Mouse (Mus musculus) spleen, postnatal 0 days (tissue): ENCODE results near the gene Ucn2. TPM values are rescaled to one million over a fixed set of nuclear protein-coding genes. Genes with fewer than 3 reads are reported as not detected.

Source experiments
- microRNA counts: library from miRNA; unstranded; fragments of <30 nt; microRNA quantifications from one replicate; lab custom pipeline; 2015
- polyA plus RNA-seq: library from polyadenylated mRNA; unstranded; fragments of >200 nt; fragmentation: Nextera tagmentation; extraction: Ambion mirVana; gene quantifications from 2 replicates; pipeline ENCODE4 v1.2.1, GENCODE M21; 2015

Gene Ucn2
- polyA plus RNA-seq, result 0.51 and 0.61 TPM in 2 replicates

GRCm38 (mm10) chr9:108985710-108986109, at the start of gene Ucn2:
Ucn2 (plus strand) TSS chr9:108986010.

GRCm38 (mm10) chr9:108936418-108937364, 49.1 kb upstream of the Ucn2 start, which contains the start of gene Uqcrc1:
Uqcrc1 (plus strand) TSS chr9:108936633.

GRCm38 (mm10) chr9:108953081-108953636, 32.7 kb upstream of the Ucn2 start, which contains the start of gene Col7a1:
Col7a1 (plus strand) TSS chr9:108953586.

GRCm38 (mm10) chr9:108991428-108992084, 5.7 kb downstream of the Ucn2 start, which contains the start of gene Pfkfb4:
Pfkfb4 (plus strand) TSS chr9:108991778.

MicroRNAs encoded within 50 kb of the gene (microRNA counts, 519-probe panel; counts per million panel counts)
- 88.3 counts per million for microRNA mmu-miR-711 (lab: Ali Mortazavi, UCI)

Other genes with a start within 250 kb of the Ucn2 start
- gene Ip6k2, start 202.2 kb upstream of the Ucn2 start, polyA plus RNA-seq, result 16.3 and 19.8 TPM in 2 replicates
- gene Nckipsd, start 177.6 kb upstream of the Ucn2 start, polyA plus RNA-seq, result 7.3 and 7.6 TPM in 2 replicates
- gene Celsr3, start 159.7 kb upstream of the Ucn2 start, polyA plus RNA-seq, result 0.73 and 1.3 TPM in 2 replicates
- gene Slc26a6, start 132.7 kb upstream of the Ucn2 start, polyA plus RNA-seq, result 1.9 and 4.6 TPM in 2 replicates
- gene Tmem89, start 71.4 kb upstream of the Ucn2 start, polyA plus RNA-seq, result not detected in 2 replicates
- gene Uqcrc1, start 49.4 kb upstream of the Ucn2 start, polyA plus RNA-seq, result 318 TPM in 2 replicates
- gene Col7a1, start 32.4 kb upstream of the Ucn2 start, polyA plus RNA-seq, result 10.7 and 13.9 TPM in 2 replicates
- 13.6 and 15.3 TPM in 2 replicates for gene Pfkfb4, start 5.8 kb downstream of the Ucn2 start, polyA plus RNA-seq
- 64.2 and 86.5 TPM in 2 replicates for gene Shisa5, start 52.6 kb downstream of the Ucn2 start, polyA plus RNA-seq
- 17.5 and 25.8 TPM in 2 replicates for gene Trex1, start 73.7 kb downstream of the Ucn2 start, polyA plus RNA-seq
- 11.9 and 14.8 TPM in 2 replicates for gene Atrip, start 88.1 kb downstream of the Ucn2 start, polyA plus RNA-seq
- 10.7 and 11.2 TPM in 2 replicates for gene Ccdc51, start 96.5 kb downstream of the Ucn2 start, polyA plus RNA-seq
- 450 and 492 TPM in 2 replicates for gene Tma7, start 96.6 kb downstream of the Ucn2 start, polyA plus RNA-seq
- gene Plxnb1, start 109.4 kb downstream of the Ucn2 start, polyA plus RNA-seq, result 0.88 and 1.3 TPM in 2 replicates
- gene Fbxw21, start 176.0 kb downstream of the Ucn2 start, polyA plus RNA-seq, result not detected in 2 replicates
- 0.10 TPM in 1 of 2 replicates, not detected in the other for gene Fbxw13, start 210.0 kb downstream of the Ucn2 start, polyA plus RNA-seq
- not detected in 2 replicates for gene Fbxw20, start 248.7 kb downstream of the Ucn2 start, polyA plus RNA-seq